Mouse (Mus musculus): ENCODE data around the gene H2-T22. TPM values are rescaled to one million over a fixed set of nuclear protein-coding genes. Genes with fewer than 3 reads are reported as not detected.

Gene H2-T22
- total and polyA plus RNA-seq, 3 experiments = 5.7 to 20.0 (median 12.0) TPM

DNA sequence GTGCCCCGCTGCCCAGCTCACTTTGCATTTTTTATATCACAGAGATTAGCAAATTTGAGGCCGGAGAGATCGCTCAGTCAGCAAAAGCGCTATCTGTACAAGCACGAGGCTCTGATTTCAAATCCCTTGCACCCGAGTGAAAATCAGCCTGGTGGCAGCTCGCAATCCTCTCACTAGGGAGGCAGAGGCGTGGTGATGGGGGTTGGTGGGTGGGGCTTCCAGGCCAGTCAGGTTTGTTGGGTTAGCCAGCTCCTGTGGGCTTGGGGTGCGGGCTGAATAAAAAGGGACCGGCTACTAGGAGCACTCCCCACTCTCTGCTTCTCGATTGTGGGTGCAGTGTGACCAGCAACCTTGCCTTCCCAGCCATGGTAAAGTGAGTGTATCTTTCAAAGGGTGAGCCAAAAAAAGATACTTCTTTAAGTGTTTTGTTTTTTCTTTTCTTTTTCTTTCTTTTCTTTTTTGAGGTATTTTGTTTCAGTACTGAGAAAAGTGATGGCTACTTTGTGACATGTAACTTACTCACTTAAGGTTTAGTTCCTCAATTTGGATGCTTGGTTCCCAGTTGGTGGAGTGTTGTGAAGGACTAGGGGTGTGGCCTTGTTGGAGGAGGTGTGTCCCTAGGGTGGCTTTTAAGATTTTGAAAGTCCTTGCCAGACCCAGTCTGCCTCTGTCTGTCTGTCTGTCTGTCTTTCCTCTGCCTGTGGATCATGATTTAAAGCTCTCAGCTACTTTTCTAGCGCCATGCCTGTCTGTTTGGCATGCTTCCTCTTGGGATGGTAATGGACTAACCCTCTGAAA, 44.6 kb downstream of the H2-T22 start:
- H3K4me3 ChIP-seq (ENCODE audit: low read depth, low read length) = peak overlapping the region; percentile 66; the same call in 1 of the 2 replicates
- peaks cover 34% of the 10 kb centered on the region for H3K36me3 ChIP-seq (replicated peaks)
- H3K27me3 ChIP-seq (ENCODE audit: insufficient read depth, low read length) = no peaks in the 10 kb centered on the region
- peaks cover 23% of the 10 kb centered on the region for H3K9me3 ChIP-seq (replicated peaks)
- ATAC-seq (ENCODE audit: extremely low read depth, insufficient number of reproducible peaks, low FRiP score, poor library complexity, severe bottlenecking) = 0 out of 2 replicates have a peak, but pooled peaks have one; percentile 29
- peak; percentile 35 for DNase-seq (ENCODE audit: low spot score)
- peaks cover 84% of the 10 kb centered on the region for H3K4me1 ChIP-seq (ENCODE audit: insufficient read depth, low read depth, low read length)
- TF ChIP-seq TAL1 (conservative IDR thresholded peaks at IDR 0.05; ENCODE audit: low read depth, low read length) (no peak), POLR2AphosphoS5 (IDR thresholded peaks at IDR 0.05; ENCODE audit: insufficient replicate concordance, low read depth, low read length) (no peak), GATA1 (IDR thresholded peaks at IDR 0.05; ENCODE audit: borderline replicate concordance, low read length) (no peak), GATA2 (IDR thresholded peaks at IDR 0.05; ENCODE audit: borderline replicate concordance, low read depth, low read length) (no peak), CTCF (IDR thresholded peaks at IDR 0.05; ENCODE audit: low read depth, low read length) (no peak)

DNA sequence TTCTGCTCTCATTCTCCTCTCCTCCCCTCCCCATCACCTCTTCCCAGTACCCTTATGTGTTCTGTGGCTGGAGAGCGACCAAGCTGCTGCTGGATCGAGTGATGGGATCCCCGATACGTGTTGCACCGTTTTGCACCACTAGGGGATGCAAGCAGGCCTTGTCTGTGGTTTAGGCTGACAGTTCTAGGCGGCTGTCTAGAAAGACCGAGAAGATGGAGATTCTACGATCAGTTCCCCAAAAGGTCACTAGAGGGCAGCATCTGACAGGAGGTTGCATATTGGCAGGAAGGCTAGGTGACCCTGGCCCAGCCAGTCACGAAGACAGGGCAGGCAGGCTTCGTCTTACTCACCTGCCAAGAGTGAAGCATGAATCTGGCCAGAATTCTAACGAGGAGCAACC, 45.6 kb downstream of the H2-T22 start:
- peaks cover 13% of the 10 kb centered on the region for H3K9me3 ChIP-seq (replicated peaks)
- no peak overlapping the region; the same call in 1 of the 2 replicates for H3K4me3 ChIP-seq (ENCODE audit: low read depth, low read length)
- H3K36me3 ChIP-seq (replicated peaks) = peaks cover 24% of the 10 kb centered on the region
- peaks cover 82% of the 10 kb centered on the region for H3K4me1 ChIP-seq (ENCODE audit: insufficient read depth, low read depth, low read length)
- peak; percentile 31; the same call in 1 of the 2 replicates for ATAC-seq (ENCODE audit: extremely low read depth, insufficient number of reproducible peaks, low FRiP score, poor library complexity, severe bottlenecking)
- DNase-seq (ENCODE audit: low spot score) = peak; percentile 75
- no peaks in the 10 kb centered on the region for H3K27me3 ChIP-seq (ENCODE audit: insufficient read depth, low read length)
- TF ChIP-seq GATA1 (IDR thresholded peaks at IDR 0.05; ENCODE audit: borderline replicate concordance, low read length) (no peak), CTCF (IDR thresholded peaks at IDR 0.05; ENCODE audit: low read depth, low read length) (peak; percentile 100)

DNA sequence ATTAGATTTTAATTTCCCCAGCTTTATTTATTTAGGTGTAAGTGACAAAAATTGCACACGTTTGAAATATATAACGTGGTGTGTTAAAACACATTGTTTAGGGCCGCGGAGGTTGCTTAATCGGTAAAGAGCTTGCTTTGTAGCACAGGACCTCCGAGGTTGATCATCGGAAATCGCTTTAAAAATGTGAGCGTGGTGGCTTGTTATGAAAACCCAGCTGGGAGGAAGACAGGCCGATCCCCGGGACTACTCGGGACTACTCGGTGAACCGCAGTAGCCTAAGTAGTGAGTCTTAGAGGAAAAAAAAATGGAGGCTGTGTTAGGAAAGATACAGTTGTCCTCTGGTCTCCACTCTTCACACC, 47.7 kb downstream of the H2-T22 start:
- H3K9me3 ChIP-seq (replicated peaks) = no peaks in the 10 kb centered on the region
- H3K36me3 ChIP-seq (replicated peaks) = peaks cover 16% of the 10 kb centered on the region
- H3K27me3 ChIP-seq (ENCODE audit: insufficient read depth, low read length) = no peaks in the 10 kb centered on the region
- H3K4me1 ChIP-seq (ENCODE audit: insufficient read depth, low read depth, low read length) = peaks cover 66% of the 10 kb centered on the region
- TF ChIP-seq CTCF (IDR thresholded peaks at IDR 0.05; ENCODE audit: low read depth, low read length) = no peak
- TF ChIP-seq GATA1 (IDR thresholded peaks at IDR 0.05; ENCODE audit: borderline replicate concordance, low read length) = no peak
- no peak for TF ChIP-seq POLR2AphosphoS5 (IDR thresholded peaks at IDR 0.05; ENCODE audit: insufficient replicate concordance, low read depth, low read length)
- TF ChIP-seq GATA2 (IDR thresholded peaks at IDR 0.05; ENCODE audit: borderline replicate concordance, low read depth, low read length) = no peak
- TF ChIP-seq TAL1 (conservative IDR thresholded peaks at IDR 0.05; ENCODE audit: low read depth, low read length) = no peak
- ATAC-seq (ENCODE audit: extremely low read depth, insufficient number of reproducible peaks, low FRiP score, poor library complexity, severe bottlenecking) (no peak), DNase-seq (ENCODE audit: low spot score) (peak; percentile 20)
- H3K4me3 ChIP-seq (ENCODE audit: low read depth, low read length) = peak overlapping the region; percentile 70

DNA sequence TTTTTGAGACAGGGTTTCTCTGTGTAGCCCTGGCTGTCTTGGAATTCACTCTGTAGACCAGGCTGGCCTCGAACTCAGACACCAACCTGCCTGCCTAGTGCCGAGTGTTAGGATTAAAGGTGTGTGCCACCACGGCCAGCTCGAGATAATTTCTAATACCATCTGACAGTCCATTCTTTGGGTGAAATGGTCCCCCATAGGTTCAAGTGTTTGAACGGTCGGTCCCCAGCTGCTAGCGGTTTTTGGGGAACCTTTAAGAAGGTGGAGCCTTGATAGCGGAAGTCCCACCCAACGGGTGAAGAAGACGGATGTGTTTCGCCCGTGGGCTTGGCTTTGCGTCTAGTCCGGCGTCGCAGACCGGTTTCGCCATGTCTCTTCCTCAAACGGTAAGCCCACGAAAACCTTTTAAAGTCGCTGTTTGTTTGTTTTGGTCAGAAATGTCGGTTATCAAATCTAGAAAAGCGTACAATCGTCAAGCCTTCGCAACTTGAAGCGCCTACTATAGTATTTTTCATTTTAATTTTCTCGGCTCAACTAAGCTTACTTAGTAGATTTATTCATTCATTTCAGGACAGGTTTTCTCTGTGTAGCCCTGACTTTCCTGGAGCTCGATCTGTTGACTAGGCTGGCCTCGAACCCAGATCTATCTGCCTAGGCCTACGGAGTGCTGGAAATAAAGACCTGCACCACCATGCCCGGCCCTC, 48.2 kb downstream of the H2-T22 start:
- Histone ChIP-seq H3K4me1 (ENCODE audit: insufficient read depth, low read depth, low read length) (peaks cover 62% of the 10 kb centered on the region), H3K9me3 (replicated peaks) (no peaks in the 10 kb centered on the region), H3K36me3 (replicated peaks) (peaks cover 18% of the 10 kb centered on the region), H3K27me3 (ENCODE audit: insufficient read depth, low read length) (no peaks in the 10 kb centered on the region), H3K4me3 (ENCODE audit: low read depth, low read length) (peak overlapping the region; percentile 70)
- ATAC-seq (ENCODE audit: extremely low read depth, insufficient number of reproducible peaks, low FRiP score, poor library complexity, severe bottlenecking) (peak; percentile 56), DNase-seq (ENCODE audit: low spot score) (peak; percentile 74)
- TF ChIP-seq GATA2 (IDR thresholded peaks at IDR 0.05; ENCODE audit: borderline replicate concordance, low read depth, low read length) (no peak), POLR2AphosphoS5 (IDR thresholded peaks at IDR 0.05; ENCODE audit: insufficient replicate concordance, low read depth, low read length) (no peak), CTCF (IDR thresholded peaks at IDR 0.05; ENCODE audit: low read depth, low read length) (no peak), GATA1 (IDR thresholded peaks at IDR 0.05; ENCODE audit: borderline replicate concordance, low read length) (no peak), TAL1 (conservative IDR thresholded peaks at IDR 0.05; ENCODE audit: low read depth, low read length) (no peak)

DNA sequence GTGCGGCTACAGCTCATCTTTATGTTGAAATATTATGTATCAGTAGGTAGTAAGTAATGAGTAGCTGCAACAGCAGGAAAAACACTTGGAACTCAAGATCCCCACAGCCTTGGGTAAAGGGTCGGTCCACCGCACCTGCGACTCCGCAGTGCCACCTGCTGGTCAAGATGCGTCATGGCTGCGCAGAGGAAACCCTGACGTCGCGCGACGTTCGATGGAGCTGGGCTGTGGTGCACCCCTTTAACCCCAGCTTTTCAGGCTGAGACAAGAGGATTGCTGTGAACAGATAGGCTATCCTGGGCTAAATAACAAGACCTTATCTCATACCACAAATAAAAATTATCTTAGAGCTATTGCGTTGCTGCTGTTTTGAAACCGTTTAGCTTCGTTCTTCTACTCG, 48.9 kb downstream of the H2-T22 start:
- no peaks in the 10 kb centered on the region for H3K9me3 ChIP-seq (replicated peaks)
- DNase-seq (ENCODE audit: low spot score) = peak; percentile 70
- TF ChIP-seq CTCF (IDR thresholded peaks at IDR 0.05; ENCODE audit: low read depth, low read length) = peak; percentile 99
- no peak for TF ChIP-seq GATA2 (IDR thresholded peaks at IDR 0.05; ENCODE audit: borderline replicate concordance, low read depth, low read length)
- no peak for TF ChIP-seq GATA1 (IDR thresholded peaks at IDR 0.05; ENCODE audit: borderline replicate concordance, low read length)
- H3K27me3 ChIP-seq (ENCODE audit: insufficient read depth, low read length) = no peaks in the 10 kb centered on the region
- peak; percentile 26; the same call in 1 of the 2 replicates for ATAC-seq (ENCODE audit: extremely low read depth, insufficient number of reproducible peaks, low FRiP score, poor library complexity, severe bottlenecking)
- H3K4me1 ChIP-seq (ENCODE audit: insufficient read depth, low read depth, low read length) = peaks cover 60% of the 10 kb centered on the region
- peak overlapping the region; percentile 62; the same call in 1 of the 2 replicates for H3K4me3 ChIP-seq (ENCODE audit: low read depth, low read length)
- peaks cover 21% of the 10 kb centered on the region for H3K36me3 ChIP-seq (replicated peaks)

DNA sequence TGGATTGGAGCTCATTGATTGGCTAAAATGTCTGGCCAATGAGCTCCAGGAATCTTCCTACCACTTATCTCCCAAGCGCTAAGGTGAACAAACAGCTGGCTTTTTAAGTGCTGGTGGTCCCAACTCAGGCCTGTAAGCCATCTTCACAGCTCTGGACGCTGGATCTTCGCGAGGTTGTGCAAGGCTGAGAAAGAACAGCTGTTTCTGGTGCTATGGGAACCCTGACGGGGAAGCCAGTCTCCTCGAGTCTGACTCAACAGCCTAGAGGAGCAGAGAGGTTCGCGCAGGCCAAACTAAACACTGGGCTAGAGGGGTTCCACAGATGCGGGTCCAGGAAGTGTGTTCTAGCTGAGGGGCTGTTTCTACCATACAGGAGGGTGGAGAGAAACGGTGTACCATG, 50.8 kb downstream of the H2-T22 start:
- TF ChIP-seq TAL1 (conservative IDR thresholded peaks at IDR 0.05; ENCODE audit: low read depth, low read length) (no peak), CTCF (IDR thresholded peaks at IDR 0.05; ENCODE audit: low read depth, low read length) (no peak), GATA1 (IDR thresholded peaks at IDR 0.05; ENCODE audit: borderline replicate concordance, low read length) (no peak), POLR2AphosphoS5 (IDR thresholded peaks at IDR 0.05; ENCODE audit: insufficient replicate concordance, low read depth, low read length) (no peak), GATA2 (IDR thresholded peaks at IDR 0.05; ENCODE audit: borderline replicate concordance, low read depth, low read length) (no peak)
- Histone ChIP-seq H3K36me3 (replicated peaks) (peaks cover 39% of the 10 kb centered on the region), H3K27me3 (ENCODE audit: insufficient read depth, low read length) (no peaks in the 10 kb centered on the region), H3K4me1 (ENCODE audit: insufficient read depth, low read depth, low read length) (peaks cover 48% of the 10 kb centered on the region), H3K4me3 (ENCODE audit: low read depth, low read length) (no peak overlapping the region), H3K9me3 (replicated peaks) (no peaks in the 10 kb centered on the region)
- ATAC-seq (ENCODE audit: extremely low read depth, insufficient number of reproducible peaks, low FRiP score, poor library complexity, severe bottlenecking) (no peak), DNase-seq (ENCODE audit: low spot score) (no peak)

Other genes starting within 250 kb of the H2-T22 start
Only the 20 nearest of the 25 such genes appear.
- 677 and 817 TPM in 2 replicates for gene Tubb5, start 204.4 kb downstream of the H2-T22 start, total RNA-seq (2014; fragmentation: Nextera tagmentation)
- 849 and 1,028 TPM in 2 replicates for gene Tubb5, start 204.4 kb downstream of the H2-T22 start, total RNA-seq (2017)
- gene Tubb5, start 204.4 kb downstream of the H2-T22 start, polyA plus RNA-seq (2012) = 299 and 510 TPM in 2 replicates
- gene Mdc1, start 201.2 kb downstream of the H2-T22 start, total RNA-seq (2014; fragmentation: Nextera tagmentation) = 197 and 209 TPM in 2 replicates
- gene Mdc1, start 201.2 kb downstream of the H2-T22 start, total RNA-seq (2017) = 10.8 and 15.8 TPM in 2 replicates
- 18.2 and 29.7 TPM in 2 replicates for gene Mdc1, start 201.2 kb downstream of the H2-T22 start, polyA plus RNA-seq (2012)
- 39.9 and 59.9 TPM in 2 replicates for gene Nrm, start 181.4 kb downstream of the H2-T22 start, total RNA-seq (2014; fragmentation: Nextera tagmentation)
- 51.0 and 53.3 TPM in 2 replicates for gene Nrm, start 181.4 kb downstream of the H2-T22 start, total RNA-seq (2017)
- gene Nrm, start 181.4 kb downstream of the H2-T22 start, polyA plus RNA-seq (2012) = 23.4 and 33.1 TPM in 2 replicates
- gene Ppp1r18, start 177.2 kb downstream of the H2-T22 start, total RNA-seq (2014; fragmentation: Nextera tagmentation) = 61.9 and 73.7 TPM in 2 replicates
- 31.1 and 33.1 TPM in 2 replicates for gene Ppp1r18, start 177.2 kb downstream of the H2-T22 start, total RNA-seq (2017)
- gene Ppp1r18, start 177.2 kb downstream of the H2-T22 start, polyA plus RNA-seq (2012) = 87.9 and 103 TPM in 2 replicates
- gene Dhx16, start 162.9 kb downstream of the H2-T22 start, total RNA-seq (2014; fragmentation: Nextera tagmentation) = 48.8 and 56.3 TPM in 2 replicates
- 76.8 and 81.1 TPM in 2 replicates for gene Dhx16, start 162.9 kb downstream of the H2-T22 start, total RNA-seq (2017)
- gene Dhx16, start 162.9 kb downstream of the H2-T22 start, polyA plus RNA-seq (2012) = 73.6 and 77.5 TPM in 2 replicates
- 32.7 and 45.0 TPM in 2 replicates for gene 2310061I04Rik, start 145.3 kb downstream of the H2-T22 start, total RNA-seq (2014; fragmentation: Nextera tagmentation)
- 3.1 and 3.3 TPM in 2 replicates for gene 2310061I04Rik, start 145.3 kb downstream of the H2-T22 start, total RNA-seq (2017)
- 163 and 185 TPM in 2 replicates for gene 2310061I04Rik, start 145.3 kb downstream of the H2-T22 start, polyA plus RNA-seq (2012)
- 18.1 and 18.3 TPM in 2 replicates for gene Atat1, start 132.7 kb downstream of the H2-T22 start, total RNA-seq (2014; fragmentation: Nextera tagmentation)
- gene Atat1, start 132.7 kb downstream of the H2-T22 start, total RNA-seq (2017) = 7.3 and 10.5 TPM in 2 replicates
- gene Atat1, start 132.7 kb downstream of the H2-T22 start, polyA plus RNA-seq (2012) = 16.3 and 17.3 TPM in 2 replicates
- 107 and 118 TPM in 2 replicates for gene Mrps18b, start 126.4 kb downstream of the H2-T22 start, total RNA-seq (2014; fragmentation: Nextera tagmentation)
- 103 and 127 TPM in 2 replicates for gene Mrps18b, start 126.4 kb downstream of the H2-T22 start, total RNA-seq (2017)
- gene Mrps18b, start 126.4 kb downstream of the H2-T22 start, polyA plus RNA-seq (2012) = 7.8 and 8.9 TPM in 2 replicates
- 85.7 and 93.8 TPM in 2 replicates for gene Ppp1r10, start 126.3 kb downstream of the H2-T22 start, total RNA-seq (2014; fragmentation: Nextera tagmentation)
- gene Ppp1r10, start 126.3 kb downstream of the H2-T22 start, total RNA-seq (2017) = 64.7 and 77.3 TPM in 2 replicates
- gene Ppp1r10, start 126.3 kb downstream of the H2-T22 start, polyA plus RNA-seq (2012) = 30.9 and 33.0 TPM in 2 replicates
- 77.0 and 80.6 TPM in 2 replicates for gene Abcf1, start 73.0 kb downstream of the H2-T22 start, total RNA-seq (2014; fragmentation: Nextera tagmentation)
- 129 and 176 TPM in 2 replicates for gene Abcf1, start 73.0 kb downstream of the H2-T22 start, total RNA-seq (2017)
- gene Abcf1, start 73.0 kb downstream of the H2-T22 start, polyA plus RNA-seq (2012) = 167 and 196 TPM in 2 replicates
- gene Gnl1, start 62.9 kb downstream of the H2-T22 start, total RNA-seq (2014; fragmentation: Nextera tagmentation) = 18.5 and 22.9 TPM in 2 replicates
- 28.6 and 29.5 TPM in 2 replicates for gene Gnl1, start 62.9 kb downstream of the H2-T22 start, total RNA-seq (2017)
- 120 and 121 TPM in 2 replicates for gene Gnl1, start 62.9 kb downstream of the H2-T22 start, polyA plus RNA-seq (2012)
- gene Prr3, start 62.5 kb downstream of the H2-T22 start, total RNA-seq (2014; fragmentation: Nextera tagmentation) = 38.6 and 49.4 TPM in 2 replicates
- 11.4 and 15.6 TPM in 2 replicates for gene Prr3, start 62.5 kb downstream of the H2-T22 start, total RNA-seq (2017)
- gene Prr3, start 62.5 kb downstream of the H2-T22 start, polyA plus RNA-seq (2012) = 30.1 and 33.1 TPM in 2 replicates
- 16.6 TPM in 1 of 2 replicates, not detected in the other for gene H2-T24, start 22.2 kb downstream of the H2-T22 start, total RNA-seq (2014; fragmentation: Nextera tagmentation)
- gene H2-T24, start 22.2 kb downstream of the H2-T22 start, total RNA-seq (2017) = 5.8 and 6.9 TPM in 2 replicates
- 0.47 and 0.50 TPM in 2 replicates for gene H2-T24, start 22.2 kb downstream of the H2-T22 start, polyA plus RNA-seq (2012)
- gene H2-T23, start 9.9 kb downstream of the H2-T22 start, total RNA-seq (2014; fragmentation: Nextera tagmentation) = 2.3 and 11.3 TPM in 2 replicates
- 21.6 and 29.4 TPM in 2 replicates for gene H2-T23, start 9.9 kb downstream of the H2-T22 start, total RNA-seq (2017)
- 9.5 and 9.8 TPM in 2 replicates for gene H2-T23, start 9.9 kb downstream of the H2-T22 start, polyA plus RNA-seq (2012)
- not detected in 2 replicates for gene Gm6034, start 214 bp upstream of the H2-T22 start, total RNA-seq (2014; fragmentation: Nextera tagmentation)
- gene Gm6034, start 214 bp upstream of the H2-T22 start, total RNA-seq (2017) = not detected in 2 replicates
- not detected in 2 replicates for gene Gm6034, start 214 bp upstream of the H2-T22 start, polyA plus RNA-seq (2012)
- gene Gm11127, start 15.6 kb upstream of the H2-T22 start, total RNA-seq (2014; fragmentation: Nextera tagmentation) = not detected in 2 replicates
- gene Gm11127, start 15.6 kb upstream of the H2-T22 start, total RNA-seq (2017) = not detected in 2 replicates
- gene Gm11127, start 15.6 kb upstream of the H2-T22 start, polyA plus RNA-seq (2012) = not detected in 2 replicates
- not detected in 2 replicates for gene Gm19684, start 78.9 kb upstream of the H2-T22 start, total RNA-seq (2014; fragmentation: Nextera tagmentation)
- gene Gm19684, start 78.9 kb upstream of the H2-T22 start, total RNA-seq (2017) = 0.11 TPM in 1 of 2 replicates, not detected in the other
- 0.03 TPM in 1 of 2 replicates, not detected in the other for gene Gm19684, start 78.9 kb upstream of the H2-T22 start, polyA plus RNA-seq (2012)
- not detected in 2 replicates for gene Gm7030, start 86.7 kb upstream of the H2-T22 start, total RNA-seq (2014; fragmentation: Nextera tagmentation)
- 0.16 TPM in 1 of 2 replicates, not detected in the other for gene Gm7030, start 86.7 kb upstream of the H2-T22 start, total RNA-seq (2017)
- not detected in 2 replicates for gene Gm7030, start 86.7 kb upstream of the H2-T22 start, polyA plus RNA-seq (2012)
- gene Gm8909, start 125.8 kb upstream of the H2-T22 start, total RNA-seq (2014; fragmentation: Nextera tagmentation) = not detected in 2 replicates
- not detected in 2 replicates for gene Gm8909, start 125.8 kb upstream of the H2-T22 start, total RNA-seq (2017)
- gene Gm8909, start 125.8 kb upstream of the H2-T22 start, polyA plus RNA-seq (2012) = not detected in 2 replicates
- not detected in 2 replicates for gene H2-T3, start 147.5 kb upstream of the H2-T22 start, total RNA-seq (2014; fragmentation: Nextera tagmentation)
- 0.22 TPM in 1 of 2 replicates, not detected in the other for gene H2-T3, start 147.5 kb upstream of the H2-T22 start, total RNA-seq (2017)
- not detected in 2 replicates for gene H2-T3, start 147.5 kb upstream of the H2-T22 start, polyA plus RNA-seq (2012)